Mouse (Mus musculus): ENCODE data around the gene Fcna. TPM values are rescaled to one million over a fixed set of nuclear protein-coding genes. Genes with fewer than 3 reads are reported as not detected.

Fcna gene
- polyA plus RNA-seq, 1 experiment from 2014 or later: 1.5 TPM

DNA sequence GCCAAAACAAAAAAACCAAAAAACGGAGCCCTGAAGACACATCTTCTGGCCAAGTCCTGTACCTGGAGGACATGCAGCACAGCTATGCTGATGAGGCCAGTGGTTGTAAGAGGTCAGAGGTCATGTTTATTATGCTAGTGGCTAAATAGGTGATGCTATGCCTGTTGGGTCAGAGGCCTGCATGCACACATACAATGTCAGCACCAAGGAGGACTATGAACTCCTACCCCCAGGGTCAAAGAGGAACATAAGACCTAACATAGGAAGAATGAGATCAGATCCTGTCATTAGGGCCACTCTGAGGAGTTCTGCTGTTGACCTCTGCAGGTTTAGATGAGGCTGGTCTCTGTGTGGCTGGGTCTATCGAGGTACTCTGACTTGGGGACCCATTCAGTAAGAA lies 27.8 kb downstream of the Fcna start:
- Histone ChIP-seq H3K27ac (no peak overlapping the region), H3K4me1 (0 out of 2 replicates have a peak, but pooled peaks cover 3% of the 10 kb centered on the region), H3K27me3 (ENCODE audit: insufficient read depth, poor library complexity, severe bottlenecking) (no peaks in the 10 kb centered on the region), H3K9me3 (no peaks in the 10 kb centered on the region), H3K36me3 (peaks cover 91% of the 10 kb centered on the region), H3K4me3 (no peak overlapping the region)
- WGBS: 93% methylated on average over 2 of the region's 2 CpGs
- no peak for DNase-seq (ENCODE audit: low spot score)

GRCm38 (mm10) chr2:25598749-25599148 lies 29.1 kb downstream of the Fcna start:
- H3K9me3 ChIP-seq: no peaks in the 10 kb centered on the region
- H3K36me3 ChIP-seq: peaks cover 93% of the 10 kb centered on the region
- no peaks in the 10 kb centered on the region for H3K27me3 ChIP-seq (ENCODE audit: insufficient read depth, poor library complexity, severe bottlenecking)
- no peak overlapping the region for H3K27ac ChIP-seq
- 0 out of 2 replicates have a peak, but pooled peaks cover 3% of the 10 kb centered on the region for H3K4me1 ChIP-seq
- 81% methylated on average over 1 of the region's 1 CpGs for WGBS
- no peak overlapping the region for H3K4me3 ChIP-seq
- DNase-seq (ENCODE audit: low spot score): no peak

GRCm38 (mm10) chr2:25596765-25597510 lies 30.9 kb downstream of the Fcna start:
- no peak for DNase-seq (ENCODE audit: low spot score)
- no peak overlapping the region for H3K4me3 ChIP-seq
- peaks cover 95% of the 10 kb centered on the region for H3K36me3 ChIP-seq
- 89% methylated on average over 5 of the region's 5 CpGs for WGBS
- H3K4me1 ChIP-seq: 0 out of 2 replicates have a peak, but pooled peaks cover 3% of the 10 kb centered on the region
- H3K27ac ChIP-seq: no peak overlapping the region
- H3K9me3 ChIP-seq: no peaks in the 10 kb centered on the region
- no peaks in the 10 kb centered on the region for H3K27me3 ChIP-seq (ENCODE audit: insufficient read depth, poor library complexity, severe bottlenecking)

GRCm38 (mm10) chr2:25591863-25592262 lies 36.0 kb downstream of the Fcna start:
- no peak overlapping the region for H3K27ac ChIP-seq
- H3K27me3 ChIP-seq (ENCODE audit: insufficient read depth, poor library complexity, severe bottlenecking): no peaks in the 10 kb centered on the region
- H3K4me3 ChIP-seq: no peak overlapping the region
- no peak for DNase-seq (ENCODE audit: low spot score)
- peaks cover 8% of the 10 kb centered on the region for H3K4me1 ChIP-seq
- H3K36me3 ChIP-seq: peaks cover 93% of the 10 kb centered on the region
- no peaks in the 10 kb centered on the region for H3K9me3 ChIP-seq
- 82% methylated on average over 2 of the region's 2 CpGs for WGBS

DNA sequence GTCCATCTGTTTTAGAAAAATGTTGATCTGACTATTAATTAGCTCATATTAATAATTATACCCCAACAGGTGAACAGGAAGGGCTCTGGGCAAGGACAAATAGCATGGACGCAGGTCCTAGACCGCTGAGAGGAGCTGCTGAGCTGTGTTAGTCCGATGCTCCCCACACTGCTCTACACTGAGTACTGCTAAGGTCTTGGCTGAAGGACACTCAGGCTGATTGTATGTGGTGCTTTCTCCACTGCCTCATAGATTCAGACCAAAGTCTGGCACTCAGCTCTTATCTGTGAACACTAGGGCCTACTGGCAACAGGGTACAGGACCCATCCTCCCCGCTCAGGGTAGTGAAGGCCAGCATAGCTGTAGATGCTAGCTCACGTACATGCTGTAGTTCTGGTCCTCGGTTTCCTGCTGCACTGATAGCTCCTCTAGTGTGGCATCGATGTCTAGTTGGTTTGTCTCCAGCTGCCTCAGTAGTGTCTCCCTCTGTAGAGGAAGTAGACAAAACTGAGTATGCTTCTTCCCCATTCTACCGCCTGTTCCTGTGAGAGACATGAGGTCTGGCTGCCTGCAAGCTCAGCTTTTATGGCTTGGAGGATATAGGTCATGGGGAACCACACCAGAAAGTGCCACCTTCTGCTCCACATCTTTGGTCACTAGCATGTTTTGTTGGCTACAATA lies 39.5 kb downstream of the Fcna start:
- peaks cover 97% of the 10 kb centered on the region for H3K36me3 ChIP-seq
- no peaks in the 10 kb centered on the region for H3K27me3 ChIP-seq (ENCODE audit: insufficient read depth, poor library complexity, severe bottlenecking)
- WGBS: 86% methylated on average over 8 of the region's 8 CpGs
- H3K27ac ChIP-seq: no peak overlapping the region
- no peaks in the 10 kb centered on the region for H3K9me3 ChIP-seq
- no peak overlapping the region for H3K4me3 ChIP-seq
- DNase-seq (ENCODE audit: low spot score): no peak
- peaks cover 11% of the 10 kb centered on the region for H3K4me1 ChIP-seq

DNA sequence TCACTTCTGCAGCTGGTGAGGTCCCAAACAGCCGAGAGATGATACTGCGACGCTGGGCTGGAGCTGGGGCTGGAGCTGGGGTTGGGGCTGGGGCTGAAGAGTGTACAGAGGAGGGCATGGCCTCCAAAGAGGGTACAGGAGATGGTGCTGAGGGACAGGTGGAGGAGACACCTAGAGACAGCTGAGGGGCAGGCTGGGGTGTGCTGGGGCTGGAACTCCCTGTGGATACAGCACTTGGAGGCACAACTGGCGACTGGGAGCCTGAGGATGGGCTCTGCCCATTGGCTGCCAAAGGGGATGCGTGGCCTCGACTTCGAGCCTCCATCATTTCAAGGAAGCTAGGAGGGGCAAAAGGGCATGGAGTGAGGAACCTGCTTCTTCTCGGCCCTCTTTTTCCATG lies 40.5 kb downstream of the Fcna start:
- Histone ChIP-seq H3K4me3 (no peak overlapping the region), H3K9me3 (no peaks in the 10 kb centered on the region), H3K4me1 (peaks cover 21% of the 10 kb centered on the region), H3K27ac (no peak overlapping the region), H3K36me3 (peaks cover 94% of the 10 kb centered on the region), H3K27me3 (ENCODE audit: insufficient read depth, poor library complexity, severe bottlenecking) (no peaks in the 10 kb centered on the region)
- 93% methylated on average over 8 of the region's 8 CpGs for WGBS
- DNase-seq (ENCODE audit: low spot score): no peak

DNA sequence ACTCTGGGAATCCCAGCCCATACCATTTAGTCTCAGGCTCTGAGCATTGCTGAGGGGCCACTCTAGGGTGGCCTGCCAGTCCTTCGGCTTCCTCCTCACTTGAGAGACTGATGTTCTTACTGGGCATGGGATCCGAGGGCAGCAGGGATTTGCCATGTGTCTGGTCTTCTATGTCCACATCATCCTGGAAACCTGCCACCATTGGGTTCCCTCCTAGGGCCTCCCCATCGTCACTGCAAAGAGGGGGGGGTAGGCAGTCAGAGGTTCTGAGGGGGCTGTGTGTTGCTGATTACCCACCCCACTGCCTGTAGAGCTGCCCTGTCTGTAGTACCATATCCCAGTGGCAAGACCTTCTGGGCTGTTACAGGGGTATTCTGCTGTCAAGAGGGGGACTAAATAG lies 42.2 kb downstream of the Fcna start:
- Histone ChIP-seq H3K36me3 (peaks cover 77% of the 10 kb centered on the region), H3K27me3 (ENCODE audit: insufficient read depth, poor library complexity, severe bottlenecking) (peaks cover 8% of the 10 kb centered on the region), H3K9me3 (no peaks in the 10 kb centered on the region), H3K4me3 (no peak overlapping the region), H3K4me1 (peaks cover 37% of the 10 kb centered on the region), H3K27ac (no peak overlapping the region)
- no peak for DNase-seq (ENCODE audit: low spot score)
- 88% methylated on average over 3 of the region's 3 CpGs for WGBS

- no peak overlapping the region for H3K4me3 ChIP-seq
- H3K36me3 ChIP-seq: peaks cover 70% of the 10 kb centered on the region
- H3K27me3 ChIP-seq (ENCODE audit: insufficient read depth, poor library complexity, severe bottlenecking): peaks cover 16% of the 10 kb centered on the region
- no peak overlapping the region for H3K27ac ChIP-seq
- H3K4me1 ChIP-seq: peaks cover 39% of the 10 kb centered on the region
- DNase-seq (ENCODE audit: low spot score): no peak
- no peaks in the 10 kb centered on the region for H3K9me3 ChIP-seq
- WGBS: 84% methylated on average over 4 of the region's 4 CpGs
Observed at GRCm38 (mm10) chr2:25584856-25585255, 43.0 kb downstream of the Fcna start.

DNA sequence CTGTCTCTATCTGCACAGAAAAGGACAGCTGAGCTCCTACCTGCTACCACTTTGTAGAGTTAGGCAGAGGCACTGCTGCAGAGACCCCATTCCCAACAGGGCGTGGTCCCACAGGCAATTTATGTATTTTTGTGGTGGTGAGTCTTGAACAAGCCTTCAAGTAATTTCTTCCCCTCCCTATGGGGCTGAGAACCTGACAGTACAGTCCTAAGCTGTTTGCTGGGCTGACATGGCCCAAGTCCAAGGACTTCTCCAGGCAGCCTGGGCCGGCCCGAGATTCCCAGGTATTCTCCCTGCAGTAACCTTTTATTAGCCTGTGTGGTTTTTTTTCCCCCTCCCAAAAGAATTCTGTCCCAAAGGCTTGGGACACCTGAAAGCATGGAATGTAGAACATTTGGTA lies 43.7 kb downstream of the Fcna start:
- H3K36me3 ChIP-seq: peaks cover 63% of the 10 kb centered on the region
- no peak for DNase-seq (ENCODE audit: low spot score)
- no peak overlapping the region for H3K4me3 ChIP-seq
- WGBS: 98% methylated on average over 3 of the region's 3 CpGs
- no peak overlapping the region for H3K27ac ChIP-seq
- H3K27me3 ChIP-seq (ENCODE audit: insufficient read depth, poor library complexity, severe bottlenecking): peaks cover 23% of the 10 kb centered on the region
- H3K4me1 ChIP-seq: peaks cover 46% of the 10 kb centered on the region
- H3K9me3 ChIP-seq: no peaks in the 10 kb centered on the region

- Histone ChIP-seq H3K36me3 (peaks cover 59% of the 10 kb centered on the region), H3K9me3 (no peaks in the 10 kb centered on the region), H3K27me3 (ENCODE audit: insufficient read depth, poor library complexity, severe bottlenecking) (peaks cover 29% of the 10 kb centered on the region), H3K27ac (no peak overlapping the region), H3K4me1 (peaks cover 51% of the 10 kb centered on the region), H3K4me3 (no peak overlapping the region)
- no peak for DNase-seq (ENCODE audit: low spot score)
- 68% methylated on average over 4 of the region's 4 CpGs for WGBS
Observed at GRCm38 (mm10) chr2:25583571-25583970, 44.3 kb downstream of the Fcna start.

GRCm38 (mm10) chr2:25583120-25583481 lies 44.7 kb downstream of the Fcna start:
- H3K27me3 ChIP-seq (ENCODE audit: insufficient read depth, poor library complexity, severe bottlenecking): peaks cover 33% of the 10 kb centered on the region
- peaks cover 54% of the 10 kb centered on the region for H3K4me1 ChIP-seq
- peaks cover 54% of the 10 kb centered on the region for H3K36me3 ChIP-seq
- no peak overlapping the region for H3K4me3 ChIP-seq
- H3K9me3 ChIP-seq: no peaks in the 10 kb centered on the region
- 90% methylated on average over 6 of the region's 6 CpGs for WGBS
- no peak for DNase-seq (ENCODE audit: low spot score)
- no peak overlapping the region for H3K27ac ChIP-seq

DNA sequence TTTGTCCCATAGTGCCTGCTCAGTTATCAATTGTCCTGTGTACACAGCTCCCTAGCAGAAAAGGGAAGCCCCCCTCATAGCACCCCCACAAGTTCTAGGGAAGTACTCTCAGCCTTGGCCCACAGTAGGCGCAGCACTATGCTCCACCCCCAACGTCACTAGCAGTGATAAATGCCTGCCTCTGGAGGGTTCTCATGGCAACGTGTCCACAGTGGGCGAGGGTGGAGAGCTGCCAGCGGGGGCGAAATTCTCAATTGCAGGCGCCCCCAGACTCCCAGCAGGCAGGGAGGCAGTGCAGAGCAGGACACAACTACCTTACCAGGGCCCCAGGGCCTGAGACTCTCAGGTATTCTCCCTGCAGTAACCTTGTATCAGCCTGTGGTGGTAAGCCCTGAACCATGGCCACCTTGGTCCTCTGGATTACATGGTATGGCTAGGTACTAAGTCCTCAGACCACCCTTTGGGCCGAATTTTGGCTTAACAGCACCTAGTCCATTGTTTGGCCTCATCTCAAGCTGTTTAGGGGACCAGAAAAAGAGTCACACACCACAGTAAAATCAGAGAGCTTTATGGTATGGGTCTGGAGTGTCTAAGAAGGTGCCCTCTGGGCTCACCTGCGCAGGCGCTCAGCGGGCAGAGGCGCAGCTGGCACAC lies 45.2 kb downstream of the Fcna start:
- Histone ChIP-seq H3K27ac (no peak overlapping the region), H3K4me3 (no peak overlapping the region), H3K9me3 (no peaks in the 10 kb centered on the region), H3K36me3 (peaks cover 49% of the 10 kb centered on the region), H3K27me3 (ENCODE audit: insufficient read depth, poor library complexity, severe bottlenecking) (peaks cover 38% of the 10 kb centered on the region), H3K4me1 (peaks cover 59% of the 10 kb centered on the region)
- WGBS: 56% methylated on average over 12 of the region's 12 CpGs
- DNase-seq (ENCODE audit: low spot score): no peak

- DNase-seq (ENCODE audit: low spot score): no peak
- peak overlapping the region; percentile 52; the same call in 1 of the 2 replicates for H3K4me3 ChIP-seq
- peaks cover 60% of the 10 kb centered on the region for H3K4me1 ChIP-seq
- H3K36me3 ChIP-seq: peaks cover 42% of the 10 kb centered on the region
- 30% methylated on average over 6 of the region's 6 CpGs for WGBS
- H3K27ac ChIP-seq: no peak overlapping the region
- H3K9me3 ChIP-seq: no peaks in the 10 kb centered on the region
- H3K27me3 ChIP-seq (ENCODE audit: insufficient read depth, poor library complexity, severe bottlenecking): peaks cover 45% of the 10 kb centered on the region
Observed at GRCm38 (mm10) chr2:25581901-25582301, 45.9 kb downstream of the Fcna start.
